Mouse (Mus musculus) CH12.LX (cell line): ENCODE results near the gene Lhfp.

Experiments
- BHLHE40 ChIP-seq: IDR thresholded peaks from 2 replicates; pipeline ENCODE4 v1.6.1; 2011; ENCODE audit warnings: mild to moderate bottlenecking, low read depth, low read length, improper control_type of control experiment
- CTCF ChIP-seq, 2 experiments: IDR thresholded peaks in 1 of 2; conservative IDR thresholded peaks in 1 of 2; 2 replicates each; pipeline ENCODE4 v1.5.1; 2011 to 2012; ENCODE audit warnings: low read depth in 2 of 2, low read length in 2 of 2, improper control_type of control experiment in 1 of 2, inconsistent platforms in 1 of 2, mild to moderate bottlenecking in 1 of 2, moderate library complexity in 1 of 2
- ETS1 ChIP-seq: conservative IDR thresholded peaks from 2 replicates; pipeline ENCODE4 v1.6.1; 2012; ENCODE audit warnings: low read depth, mild to moderate bottlenecking, inconsistent platforms, low read length, improper control_type of control experiment, moderate library complexity
- HCFC1 ChIP-seq: IDR thresholded peaks from 2 replicates; pipeline ENCODE4 v1.6.1; 2012; ENCODE audit warnings: low read depth, mild to moderate bottlenecking, inconsistent platforms, low read length, improper control_type of control experiment
- JUN ChIP-seq: IDR thresholded peaks from 2 replicates; pipeline ENCODE4 v1.6.1; 2011; ENCODE audit warnings: low read depth, mild to moderate bottlenecking, low read length, improper control_type of control experiment, moderate library complexity; ENCODE audit not compliant: insufficient read depth
- MAFK ChIP-seq: IDR thresholded peaks from 2 replicates; pipeline ENCODE4 v1.6.1; 2011; ENCODE audit warnings: low read length, improper control_type of control experiment; ENCODE audit not compliant: insufficient replicate concordance
- MAZ ChIP-seq: IDR thresholded peaks from 2 replicates; pipeline ENCODE4 v1.6.1; 2012; ENCODE audit warnings: low read depth, mild to moderate bottlenecking, inconsistent platforms, low read length, improper control_type of control experiment, moderate library complexity
- NELFE ChIP-seq: IDR thresholded peaks from 2 replicates; pipeline ENCODE4 v1.6.1; 2011; ENCODE audit warnings: low read depth, low read length, improper control_type of control experiment
- POLR2A ChIP-seq: IDR thresholded peaks from 2 replicates; pipeline ENCODE4 v1.6.1; 2011; ENCODE audit warnings: low read depth, mild to moderate bottlenecking, improper control_type of control experiment, low read length
- POLR2AphosphoS2 ChIP-seq: IDR thresholded peaks from 2 replicates; pipeline ENCODE4 v1.6.1; 2011; ENCODE audit warnings: low read depth, low read length, improper control_type of control experiment
- TCF12 ChIP-seq: IDR thresholded peaks from 2 replicates; pipeline ENCODE4 v1.6.1; 2014; ENCODE audit warnings: low read depth, mild to moderate bottlenecking, inconsistent platforms, low read length, improper control_type of control experiment
- UBTF ChIP-seq: IDR thresholded peaks from 2 replicates; pipeline ENCODE4 v1.6.1; 2012; ENCODE audit warnings: low read depth, mild to moderate bottlenecking, inconsistent platforms, low read length, improper control_type of control experiment, moderate library complexity
- USF2 ChIP-seq: conservative IDR thresholded peaks from 2 replicates; pipeline ENCODE4 v1.6.1; 2011; ENCODE audit warnings: low read depth, low read length, improper control_type of control experiment
- ZKSCAN1 ChIP-seq: IDR thresholded peaks from 2 replicates; pipeline ENCODE4 v1.6.1; 2012; ENCODE audit warnings: low read depth, inconsistent platforms, low read length, improper control_type of control experiment, borderline replicate concordance

GRCm38 (mm10) chr3:53138785-53139184, 97.5 kb downstream of the Lhfp start:
- TF ChIP-seq TCF12 (no peak), MAFK (no peak), ETS1 (no peak), BHLHE40 (no peak), ZKSCAN1 (no peak), POLR2A (no peak), POLR2AphosphoS2 (no peak), JUN (no peak), HCFC1 (no peak), NELFE (no peak), CTCF (conservative IDR thresholded peaks at IDR 0.05 in 1 of 2, IDR thresholded peaks at IDR 0.05 in 1 of 2; ENCODE audit: low read depth in 2 of 2, low read length in 2 of 2) (peak in 1 of 2 experiments; percentile 43; a peak in 2 of 4 replicates), USF2 (no peak), MAZ (no peak), UBTF (no peak)
